ENCODE assay signal across 30 mouse cellular contexts in genomic region chr7:44956266-44956665, GRCm38 (mm10). TPM values are rescaled to one million over a fixed set of nuclear protein-coding genes. Genes with fewer than 3 reads are reported as not detected.
DNase-seq lines count a peak whose midpoint lies in the region; ATAC-seq and TF ChIP-seq lines count a peak whose summit lies in the region.
"Had no signal": no experiment of that assay in that cellular context is flagged by ENCODE, and none has a peak within 500 bp of the region (broad histone marks: within the 10 kb centered on the region; RNA-seq: fewer than 3 reads in every experiment).

No protein-coding gene starts in this region.

- no peak overlapping the region for H3K4me3 ChIP-seq in embryonic facial prominence, embryonic 13.5 days
- no peak overlapping the region for H3K4me3 ChIP-seq in embryonic facial prominence, embryonic 10.5 days
- H3K4me3 ChIP-seq in hindbrain, embryonic 12.5 days, result no peak overlapping the region
- H3K4me3 ChIP-seq in hindbrain, postnatal 0 days (ENCODE audit: low read length), result no peak overlapping the region
- no peak overlapping the region for H3K4me3 ChIP-seq in midbrain, embryonic 13.5 days (replicated peaks)
- no peak overlapping the region for H3K4me3 ChIP-seq in midbrain, embryonic 14.5 days (replicated peaks; ENCODE audit: low read depth, low read length)
- no peak overlapping the region for H3K4me3 ChIP-seq in limb, embryonic 10.5 days
- H3K4me3 ChIP-seq: forebrain, embryonic 15.5 days; limb, embryonic 12.5 days; liver, embryonic 15.5 days; midbrain, embryonic 12.5 days; neural tube, embryonic 12.5 days had no signal

- ATAC-seq in embryonic facial prominence, embryonic 13.5 days (ENCODE audit: insufficient number of reproducible peaks, insufficient read depth, low FRiP score, low TSS enrichment, low read depth), result no peak
- ATAC-seq in hindbrain, embryonic 12.5 days (ENCODE audit: low FRiP score), result no peak
- ATAC-seq in hindbrain, postnatal 0 days, result no peak
- no peak for ATAC-seq in midbrain, embryonic 13.5 days
- no peak for ATAC-seq in midbrain, embryonic 14.5 days (ENCODE audit: low FRiP score, low TSS enrichment)
- ATAC-seq: forebrain, embryonic 15.5 days; intestine, embryonic 16.5 days; Patski had no signal

- DNase-seq in embryonic facial prominence, embryonic 10.5 days (ENCODE audit: low spot score), result no peak
- no peak for DNase-seq in hindbrain, postnatal 0 days (ENCODE audit: low spot score)
- DNase-seq in midbrain, embryonic 14.5 days, result no peak
- no peak for DNase-seq in limb, embryonic 10.5 days (ENCODE audit: low spot score)
- DNase-seq in lung, postnatal 25 days (ENCODE audit: low spot score), result no peak
- DNase-seq: adrenal gland, postnatal 25 days; heart, postnatal 14 days; kidney, adult 8-10 months; kidney, postnatal 14 days; lung, postnatal 14 days; right cerebral cortex, adult 18-20 months; spleen, adult 18-20 months; thymus, postnatal 4 days had no signal

- H3K36me3 ChIP-seq in embryonic facial prominence, embryonic 13.5 days, result peaks cover 26% of the 10 kb centered on the region
- H3K36me3 ChIP-seq in embryonic facial prominence, embryonic 10.5 days (replicated peaks), result peaks cover 14% of the 10 kb centered on the region
- H3K36me3 ChIP-seq in hindbrain, embryonic 12.5 days, result peaks cover 23% of the 10 kb centered on the region
- peaks cover 6% of the 10 kb centered on the region for H3K36me3 ChIP-seq in hindbrain, postnatal 0 days (ENCODE audit: insufficient read depth, low read length)
- H3K36me3 ChIP-seq in midbrain, embryonic 13.5 days, result peaks cover 28% of the 10 kb centered on the region
- H3K36me3 ChIP-seq in midbrain, embryonic 14.5 days (ENCODE audit: control insufficient read depth, insufficient read depth, low read length), result peaks cover 24% of the 10 kb centered on the region
- H3K36me3 ChIP-seq in limb, embryonic 10.5 days, result peaks cover 16% of the 10 kb centered on the region
- H3K36me3 ChIP-seq: liver, embryonic 15.5 days had no signal

- WGBS in embryonic facial prominence, embryonic 13.5 days, result 48% methylated on average over 6 of the region's 6 CpGs
- WGBS in embryonic facial prominence, embryonic 10.5 days, result 51% methylated on average over 6 of the region's 6 CpGs
- 49% methylated on average over 6 of the region's 6 CpGs for WGBS in hindbrain, embryonic 12.5 days
- WGBS in hindbrain, postnatal 0 days, result 47% methylated on average over 6 of the region's 6 CpGs
- 61% methylated on average over 6 of the region's 6 CpGs for WGBS in midbrain, embryonic 13.5 days
- 60% methylated on average over 6 of the region's 6 CpGs for WGBS in midbrain, embryonic 14.5 days
- 66% methylated on average over 6 of the region's 6 CpGs for WGBS in limb, embryonic 10.5 days

- TF ChIP-seq CTCF in hindbrain, postnatal 0 days (IDR thresholded peaks at IDR 0.05; ENCODE audit: low read depth), result no peak

- H3K27me3 ChIP-seq in embryonic facial prominence, embryonic 13.5 days, result peaks cover 9% of the 10 kb centered on the region
- peaks cover 17% of the 10 kb centered on the region for H3K27me3 ChIP-seq in embryonic facial prominence, embryonic 10.5 days (replicated peaks; ENCODE audit: low read depth, poor library complexity, severe bottlenecking)
- H3K27me3 ChIP-seq in hindbrain, embryonic 12.5 days, result peaks cover 14% of the 10 kb centered on the region
- peaks cover 6% of the 10 kb centered on the region for H3K27me3 ChIP-seq in hindbrain, postnatal 0 days (ENCODE audit: insufficient read depth, low read length)
- H3K27me3 ChIP-seq in midbrain, embryonic 13.5 days, result peaks cover 14% of the 10 kb centered on the region
- peaks cover 12% of the 10 kb centered on the region for H3K27me3 ChIP-seq in midbrain, embryonic 14.5 days (ENCODE audit: control insufficient read depth, insufficient read depth, low read length)
- peaks cover 11% of the 10 kb centered on the region for H3K27me3 ChIP-seq in limb, embryonic 10.5 days (ENCODE audit: low read depth, poor library complexity, severe bottlenecking)
- H3K27me3 ChIP-seq: Patski had no signal

- no peak overlapping the region for H3K4me2 ChIP-seq in embryonic facial prominence, embryonic 13.5 days
- no peak overlapping the region for H3K4me2 ChIP-seq in hindbrain, embryonic 12.5 days (replicated peaks)
- H3K4me2 ChIP-seq in hindbrain, postnatal 0 days (ENCODE audit: low read depth, low read length), result no peak overlapping the region
- no peak overlapping the region for H3K4me2 ChIP-seq in midbrain, embryonic 13.5 days (replicated peaks)
- no peak overlapping the region for H3K4me2 ChIP-seq in midbrain, embryonic 14.5 days (ENCODE audit: low read length)
- H3K4me2 ChIP-seq: forebrain, embryonic 15.5 days; limb, embryonic 12.5 days; liver, embryonic 15.5 days; lung, embryonic 14.5 days; midbrain, embryonic 12.5 days; neural tube, embryonic 12.5 days had no signal

- H3K27ac ChIP-seq in embryonic facial prominence, embryonic 13.5 days, result peak overlapping the region; percentile 5; the same call in 1 of the 2 replicates
- H3K27ac ChIP-seq in embryonic facial prominence, embryonic 10.5 days (replicated peaks), result no peak overlapping the region
- 0 out of 2 replicates have a peak overlapping the region, but pooled peaks have one; percentile 17 for H3K27ac ChIP-seq in hindbrain, embryonic 12.5 days
- H3K27ac ChIP-seq in hindbrain, postnatal 0 days, result no peak overlapping the region
- H3K27ac ChIP-seq in midbrain, embryonic 13.5 days, result peak overlapping the region; percentile 19; the same call in 1 of the 2 replicates
- H3K27ac ChIP-seq in midbrain, embryonic 14.5 days (replicated peaks; ENCODE audit: low read depth, low read length), result no peak overlapping the region
- H3K27ac ChIP-seq in limb, embryonic 10.5 days, result peak overlapping the region; percentile 22; the same call in 1 of the 2 replicates
- H3K27ac ChIP-seq: forebrain, embryonic 15.5 days; limb, embryonic 12.5 days; liver, embryonic 15.5 days; midbrain, embryonic 12.5 days; neural tube, embryonic 12.5 days; stomach, postnatal 0 days had no signal

- H3K4me1 ChIP-seq in embryonic facial prominence, embryonic 13.5 days, result peaks cover 20% of the 10 kb centered on the region
- H3K4me1 ChIP-seq in embryonic facial prominence, embryonic 10.5 days, result peaks cover 34% of the 10 kb centered on the region
- peaks cover 14% of the 10 kb centered on the region; the same call in 1 of the 2 replicates for H3K4me1 ChIP-seq in hindbrain, embryonic 12.5 days
- 0 out of 2 replicates have a peak, but pooled peaks cover 6% of the 10 kb centered on the region for H3K4me1 ChIP-seq in hindbrain, postnatal 0 days (ENCODE audit: insufficient read depth, low read length)
- peaks cover 18% of the 10 kb centered on the region for H3K4me1 ChIP-seq in midbrain, embryonic 13.5 days (replicated peaks)
- H3K4me1 ChIP-seq in midbrain, embryonic 14.5 days (ENCODE audit: control insufficient read depth, insufficient read depth, low read length), result peaks cover 13% of the 10 kb centered on the region
- peaks cover 23% of the 10 kb centered on the region for H3K4me1 ChIP-seq in limb, embryonic 10.5 days

- no peaks in the 10 kb centered on the region for H3K9me3 ChIP-seq in embryonic facial prominence, embryonic 13.5 days
- no peaks in the 10 kb centered on the region for H3K9me3 ChIP-seq in embryonic facial prominence, embryonic 10.5 days
- no peaks in the 10 kb centered on the region for H3K9me3 ChIP-seq in hindbrain, embryonic 12.5 days (replicated peaks)
- H3K9me3 ChIP-seq in hindbrain, postnatal 0 days (ENCODE audit: low read length), result no peaks in the 10 kb centered on the region
- no peaks in the 10 kb centered on the region for H3K9me3 ChIP-seq in midbrain, embryonic 13.5 days
- no peaks in the 10 kb centered on the region for H3K9me3 ChIP-seq in midbrain, embryonic 14.5 days (ENCODE audit: control insufficient read depth, low read length)
- H3K9me3 ChIP-seq in limb, embryonic 10.5 days (replicated peaks), result no peaks in the 10 kb centered on the region
- H3K9me3 ChIP-seq: forebrain, embryonic 15.5 days; limb, embryonic 12.5 days; liver, embryonic 15.5 days; midbrain, embryonic 12.5 days; neural tube, embryonic 12.5 days had no signal

- no peak overlapping the region for H3K9ac ChIP-seq in embryonic facial prominence, embryonic 13.5 days
- no peak overlapping the region for H3K9ac ChIP-seq in hindbrain, embryonic 12.5 days
- H3K9ac ChIP-seq in hindbrain, postnatal 0 days (replicated peaks; ENCODE audit: low read length), result no peak overlapping the region
- H3K9ac ChIP-seq in midbrain, embryonic 13.5 days (replicated peaks), result 0 out of 2 replicates have a peak overlapping the region, but pooled peaks have one; percentile 19
- H3K9ac ChIP-seq in midbrain, embryonic 14.5 days (replicated peaks; ENCODE audit: low read length), result no peak overlapping the region
- H3K9ac ChIP-seq: forebrain, embryonic 15.5 days; limb, embryonic 12.5 days; liver, embryonic 15.5 days; lung, embryonic 14.5 days; midbrain, embryonic 12.5 days; neural tube, embryonic 12.5 days had no signal

RNA-seq across cellular contexts. Expression of gene Tsks, which starts 13.3 kb away (rescaled TPM):
- polyA plus RNA-seq in embryonic facial prominence, embryonic 13.5 days (2015; fragmentation: Nextera tagmentation; extraction: Ambion mirVana), result 0.25 and 0.26 TPM in 2 replicates
- polyA plus RNA-seq in embryonic facial prominence, embryonic 10.5 days (2016; fragmentation: Nextera tagmentation; extraction: Ambion mirVana), result 0.14 and 0.30 TPM in 2 replicates
- polyA plus RNA-seq in hindbrain, embryonic 12.5 days (2016; fragmentation: Nextera tagmentation; extraction: Ambion mirVana), result not detected in 2 replicates
- total RNA-seq in hindbrain, postnatal 0 days (2014; rRNA removed), result not detected in 2 replicates
- polyA plus RNA-seq in hindbrain, postnatal 0 days (2015; fragmentation: Nextera tagmentation; extraction: Ambion mirVana), result 0.25 and 0.40 TPM in 2 replicates
- 0.17 TPM in 1 of 2 replicates, not detected in the other for polyA plus RNA-seq in midbrain, embryonic 13.5 days (2015; fragmentation: Nextera tagmentation; extraction: Ambion mirVana)
- not detected in 2 replicates for polyA plus RNA-seq in midbrain, embryonic 14.5 days (2014; fragmentation: Nextera tagmentation; extraction: Ambion mirVana)
- polyA plus RNA-seq in limb, embryonic 10.5 days (2016; fragmentation: Nextera tagmentation; extraction: Ambion mirVana), result 0.14 and 0.18 TPM in 2 replicates
- total RNA-seq: adrenal gland, postnatal 25 days; gastrocnemius, adult 8-10 months; heart, postnatal 14 days; liver, adult 2 months; megakaryocyte progenitor cell, adult 5-6 weeks; MEL had no signal
- polyA plus RNA-seq: forebrain, embryonic 15.5 days; heart, embryonic 14.5 days; intestine, embryonic 16.5 days; liver, embryonic 15.5 days; neural tube, embryonic 12.5 days had no signal

RNA-seq across cellular contexts. Expression of gene Cpt1c, which starts 18.4 kb away (rescaled TPM):
- polyA plus RNA-seq in embryonic facial prominence, embryonic 13.5 days (2015; fragmentation: Nextera tagmentation; extraction: Ambion mirVana), result 32.0 and 39.1 TPM in 2 replicates
- polyA plus RNA-seq in embryonic facial prominence, embryonic 10.5 days (2016; fragmentation: Nextera tagmentation; extraction: Ambion mirVana), result 18.5 and 18.8 TPM in 2 replicates
- 42.8 and 44.2 TPM in 2 replicates for polyA plus RNA-seq in hindbrain, embryonic 12.5 days (2016; fragmentation: Nextera tagmentation; extraction: Ambion mirVana)
- 99.4 and 105 TPM in 2 replicates for total RNA-seq in hindbrain, postnatal 0 days (2014; rRNA removed)
- 48.7 and 50.7 TPM in 2 replicates for polyA plus RNA-seq in hindbrain, postnatal 0 days (2015; fragmentation: Nextera tagmentation; extraction: Ambion mirVana)
- 47.0 and 56.0 TPM in 2 replicates for polyA plus RNA-seq in midbrain, embryonic 13.5 days (2015; fragmentation: Nextera tagmentation; extraction: Ambion mirVana)
- polyA plus RNA-seq in midbrain, embryonic 14.5 days (2014; fragmentation: Nextera tagmentation; extraction: Ambion mirVana), result 50.1 and 52.3 TPM in 2 replicates
- polyA plus RNA-seq in limb, embryonic 10.5 days (2016; fragmentation: Nextera tagmentation; extraction: Ambion mirVana), result 11.4 and 18.8 TPM in 2 replicates

RNA-seq across cellular contexts. Expression of gene Ap2a1, which starts 27.0 kb away (rescaled TPM):
- 72.3 and 77.5 TPM in 2 replicates for polyA plus RNA-seq in embryonic facial prominence, embryonic 13.5 days (2015; fragmentation: Nextera tagmentation; extraction: Ambion mirVana)
- polyA plus RNA-seq in embryonic facial prominence, embryonic 10.5 days (2016; fragmentation: Nextera tagmentation; extraction: Ambion mirVana), result 75.1 and 77.1 TPM in 2 replicates
- polyA plus RNA-seq in hindbrain, embryonic 12.5 days (2016; fragmentation: Nextera tagmentation; extraction: Ambion mirVana), result 103 and 107 TPM in 2 replicates
- 251 and 255 TPM in 2 replicates for total RNA-seq in hindbrain, postnatal 0 days (2014; rRNA removed)
- 113 and 115 TPM in 2 replicates for polyA plus RNA-seq in hindbrain, postnatal 0 days (2015; fragmentation: Nextera tagmentation; extraction: Ambion mirVana)
- polyA plus RNA-seq in midbrain, embryonic 13.5 days (2015; fragmentation: Nextera tagmentation; extraction: Ambion mirVana), result 98.1 and 98.6 TPM in 2 replicates
- polyA plus RNA-seq in midbrain, embryonic 14.5 days (2014; fragmentation: Nextera tagmentation; extraction: Ambion mirVana), result 124 and 133 TPM in 2 replicates
- 78.7 and 85.3 TPM in 2 replicates for polyA plus RNA-seq in limb, embryonic 10.5 days (2016; fragmentation: Nextera tagmentation; extraction: Ambion mirVana)

RNA-seq across cellular contexts. Expression of gene Prmt1, which starts 30.1 kb away (rescaled TPM):
- 534 and 684 TPM in 2 replicates for polyA plus RNA-seq in embryonic facial prominence, embryonic 13.5 days (2015; fragmentation: Nextera tagmentation; extraction: Ambion mirVana)
- 968 and 991 TPM in 2 replicates for polyA plus RNA-seq in embryonic facial prominence, embryonic 10.5 days (2016; fragmentation: Nextera tagmentation; extraction: Ambion mirVana)
- polyA plus RNA-seq in hindbrain, embryonic 12.5 days (2016; fragmentation: Nextera tagmentation; extraction: Ambion mirVana), result 551 and 566 TPM in 2 replicates
- total RNA-seq in hindbrain, postnatal 0 days (2014; rRNA removed), result 215 and 251 TPM in 2 replicates
- polyA plus RNA-seq in hindbrain, postnatal 0 days (2015; fragmentation: Nextera tagmentation; extraction: Ambion mirVana), result 470 and 531 TPM in 2 replicates
- 784 and 789 TPM in 2 replicates for polyA plus RNA-seq in midbrain, embryonic 13.5 days (2015; fragmentation: Nextera tagmentation; extraction: Ambion mirVana)
- 236 and 281 TPM in 2 replicates for polyA plus RNA-seq in midbrain, embryonic 14.5 days (2014; fragmentation: Nextera tagmentation; extraction: Ambion mirVana)
- polyA plus RNA-seq in limb, embryonic 10.5 days (2016; fragmentation: Nextera tagmentation; extraction: Ambion mirVana), result 979 and 1,027 TPM in 2 replicates

RNA-seq across cellular contexts. Expression of gene Irf3, which starts 41.2 kb away (rescaled TPM):
- polyA plus RNA-seq in embryonic facial prominence, embryonic 13.5 days (2015; fragmentation: Nextera tagmentation; extraction: Ambion mirVana), result 92.0 and 99.7 TPM in 2 replicates
- polyA plus RNA-seq in embryonic facial prominence, embryonic 10.5 days (2016; fragmentation: Nextera tagmentation; extraction: Ambion mirVana), result 70.3 and 77.5 TPM in 2 replicates
- polyA plus RNA-seq in hindbrain, embryonic 12.5 days (2016; fragmentation: Nextera tagmentation; extraction: Ambion mirVana), result 62.7 and 74.3 TPM in 2 replicates
- total RNA-seq in hindbrain, postnatal 0 days (2014; rRNA removed), result 42.2 and 48.6 TPM in 2 replicates
- polyA plus RNA-seq in hindbrain, postnatal 0 days (2015; fragmentation: Nextera tagmentation; extraction: Ambion mirVana), result 31.5 and 33.7 TPM in 2 replicates
- polyA plus RNA-seq in midbrain, embryonic 13.5 days (2015; fragmentation: Nextera tagmentation; extraction: Ambion mirVana), result 63.0 and 70.7 TPM in 2 replicates
- 46.7 and 54.0 TPM in 2 replicates for polyA plus RNA-seq in midbrain, embryonic 14.5 days (2014; fragmentation: Nextera tagmentation; extraction: Ambion mirVana)
- polyA plus RNA-seq in limb, embryonic 10.5 days (2016; fragmentation: Nextera tagmentation; extraction: Ambion mirVana), result 74.7 and 75.0 TPM in 2 replicates

Comparison
In these comparisons a context has a peak if more than half of its experiments do, and no peak if none do; other contexts are left out.
1. H3K27ac ChIP-seq: peak in embryonic facial prominence, embryonic 13.5 days (single experiment), hindbrain, embryonic 12.5 days (single experiment), midbrain, embryonic 13.5 days (single experiment) and limb, embryonic 10.5 days (single experiment); none in embryonic facial prominence, embryonic 10.5 days (single experiment), hindbrain, postnatal 0 days (single experiment) and midbrain, embryonic 14.5 days (single experiment).